Mouse (Mus musculus) stomach, embryonic 16.5 days (tissue): Measurements from ENCODE around the gene Map1s. TPM values are rescaled to one million over a fixed set of nuclear protein-coding genes. Genes with fewer than 3 reads are reported as not detected.

Experiments used
- ATAC-seq: fragments of 200-750 bp; cut with Nextera tagmentation; 2 replicates; pipeline ENCODE4 v1.8.0; 2017; ENCODE audit warnings: moderate number of reproducible peaks, moderate TSS enrichment; ENCODE audit not compliant: insufficient read depth, low FRiP score
- H3K27ac ChIP-seq: fragments of 300-500 bp; sonication (generic); 2 replicates; pipeline ENCODE4 v1.5.1; 2014; ENCODE audit warnings: low read length
- H3K27me3 ChIP-seq: fragments of 300-500 bp; sonication (generic); 2 replicates; pipeline ENCODE4 v1.6.1; 2014; ENCODE audit warnings: low read length, control low read depth, mixed read lengths; ENCODE audit not compliant: control insufficient read depth, insufficient read depth
- H3K36me3 ChIP-seq: fragments of 300-500 bp; sonication (generic); 2 replicates; pipeline ENCODE4 v1.6.1; 2014; ENCODE audit warnings: low read length; ENCODE audit not compliant: control insufficient read depth, insufficient read depth
- H3K4me1 ChIP-seq: fragments of 300-500 bp; sonication (generic); 2 replicates; pipeline ENCODE4 v1.6.1; 2014; ENCODE audit warnings: low read length, control low read depth, mixed read lengths; ENCODE audit not compliant: control insufficient read depth, insufficient read depth
- H3K4me2 ChIP-seq: fragments of 300-500 bp; sonication (generic); 2 replicates; pipeline ENCODE4 v1.6.1; 2014; ENCODE audit warnings: low read depth, low read length, mixed read lengths
- H3K4me3 ChIP-seq: fragments of 300-500 bp; sonication (generic); replicated peaks from 2 replicates; pipeline ENCODE4 v1.5.1; 2014; ENCODE audit warnings: mild to moderate bottlenecking, low read length
- H3K9ac ChIP-seq: fragments of 300-500 bp; sonication (generic); 2 replicates; pipeline ENCODE4 v1.6.1; 2014; ENCODE audit warnings: low read length
- H3K9me3 ChIP-seq: fragments of 300-500 bp; sonication (generic); replicated peaks from 2 replicates; pipeline ENCODE4 v1.6.1; 2016; ENCODE audit warnings: low read length, control low read depth; ENCODE audit not compliant: control insufficient read depth
- WGBS: fragments of 180-500 bp; shearing (Covaris S2); extraction: QIAGEN DNeasy Blood & Tissue Kit; methylation state at CpG from one replicate; pipeline ENCODE4 v1.1.7; 2014; 5-methylcytosine and 5-hydroxymethylcytosine counted together
- polyA plus RNA-seq: library from polyadenylated mRNA; unstranded; fragments of >200 nt; fragmentation: Nextera tagmentation; extraction: Ambion mirVana; gene quantifications from 2 replicates; pipeline ENCODE4 v1.2.1, GENCODE M21; 2015

Map1s gene
- polyA plus RNA-seq: 39.8 and 41.4 TPM in 2 replicates

DNA sequence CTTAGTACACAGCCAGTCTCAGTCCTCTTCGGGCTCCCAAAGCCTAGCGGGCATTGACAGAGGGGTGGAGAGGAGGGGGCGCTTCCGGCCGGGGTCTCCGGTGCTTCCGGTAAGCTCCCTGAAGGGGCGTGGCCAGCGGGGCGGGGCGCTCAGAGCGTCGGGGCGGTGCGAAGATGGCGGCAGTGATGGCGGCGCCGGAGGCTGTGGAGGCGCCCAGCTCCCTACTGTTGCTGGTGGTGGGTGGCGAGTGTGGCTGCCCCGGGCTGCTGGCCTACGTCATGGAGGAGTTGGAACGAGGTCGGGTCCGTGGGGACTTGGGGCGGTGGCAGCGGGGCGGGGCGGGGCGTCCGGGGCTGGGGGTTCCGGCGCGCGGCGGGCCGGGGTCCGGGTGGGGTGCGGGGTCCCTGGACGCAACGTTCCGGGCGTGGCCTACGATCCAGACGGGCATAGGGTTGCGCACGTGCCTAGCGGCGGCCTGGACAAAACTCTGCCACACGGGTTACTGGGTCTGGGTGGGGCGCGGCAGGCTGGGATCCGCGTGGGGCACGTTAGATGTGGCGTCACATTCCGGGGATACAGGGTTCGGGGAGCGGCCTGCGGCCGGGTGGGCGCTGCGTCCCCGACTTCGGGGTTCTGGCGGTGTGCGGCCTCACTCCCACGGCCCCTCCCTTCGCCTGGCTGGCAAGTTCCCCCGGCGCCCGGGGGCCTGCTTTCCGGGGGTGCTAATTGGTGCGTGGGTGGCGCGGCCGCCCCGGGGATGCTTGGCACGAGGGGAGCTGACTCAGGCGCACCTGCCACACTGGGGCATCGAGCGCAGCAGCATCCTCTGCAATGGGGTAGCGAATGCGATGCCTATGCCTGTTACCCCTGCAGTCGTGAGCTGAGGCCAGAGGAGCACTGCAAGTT, at the start of gene Map1s:
Map1s (plus strand) TSS at position 102 of the 906 bp plus-strand sequence.
- peak within 1 kb of the TSS; percentile 91 for H3K9ac ChIP-seq
- H3K4me1 ChIP-seq: peaks cover 10% of the 10 kb centered on the region
- peak; percentile 91 for ATAC-seq
- peak within 1 kb of the TSS; percentile 82 for H3K4me3 ChIP-seq
- H3K4me2 ChIP-seq: peak within 1 kb of the TSS; percentile 76
- no peaks in the 10 kb centered on the region for H3K36me3 ChIP-seq
- no peaks in the 10 kb centered on the region for H3K27me3 ChIP-seq
- under 1% methylated on average over 68 of the region's 86 CpGs for WGBS
- H3K27ac ChIP-seq: peak within 1 kb of the TSS; percentile 86
- no peaks in the 10 kb centered on the region for H3K9me3 ChIP-seq

DNA sequence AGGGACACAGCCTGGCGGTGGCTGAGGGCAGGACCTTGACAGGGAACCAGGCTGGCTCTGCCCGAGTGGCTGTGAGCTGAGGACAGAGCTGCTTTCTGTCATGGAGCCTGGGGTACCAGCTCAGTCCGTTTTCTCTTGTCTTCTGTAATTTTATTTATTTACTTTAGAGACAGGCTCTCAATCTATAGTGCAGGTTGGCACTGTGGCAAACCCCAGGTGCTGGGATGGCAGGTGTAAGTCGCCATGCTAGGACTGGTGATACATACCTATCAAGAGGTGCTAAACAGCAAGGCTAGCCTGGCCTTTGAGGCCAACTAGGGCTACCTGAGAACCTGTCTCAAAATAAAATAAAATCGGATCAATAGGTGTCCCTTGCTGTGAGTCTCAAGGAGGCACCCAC, 49.7 kb upstream of the Map1s start:
- no peak for ATAC-seq
- Histone ChIP-seq H3K9ac (no peak overlapping the region), H3K27me3 (no peaks in the 10 kb centered on the region), H3K4me3 (no peak overlapping the region), H3K4me1 (peaks cover 13% of the 10 kb centered on the region), H3K36me3 (no peaks in the 10 kb centered on the region), H3K4me2 (no peak overlapping the region), H3K27ac (no peak overlapping the region), H3K9me3 (no peaks in the 10 kb centered on the region)
- WGBS: 61% methylated on average over 5 of the region's 5 CpGs

DNA sequence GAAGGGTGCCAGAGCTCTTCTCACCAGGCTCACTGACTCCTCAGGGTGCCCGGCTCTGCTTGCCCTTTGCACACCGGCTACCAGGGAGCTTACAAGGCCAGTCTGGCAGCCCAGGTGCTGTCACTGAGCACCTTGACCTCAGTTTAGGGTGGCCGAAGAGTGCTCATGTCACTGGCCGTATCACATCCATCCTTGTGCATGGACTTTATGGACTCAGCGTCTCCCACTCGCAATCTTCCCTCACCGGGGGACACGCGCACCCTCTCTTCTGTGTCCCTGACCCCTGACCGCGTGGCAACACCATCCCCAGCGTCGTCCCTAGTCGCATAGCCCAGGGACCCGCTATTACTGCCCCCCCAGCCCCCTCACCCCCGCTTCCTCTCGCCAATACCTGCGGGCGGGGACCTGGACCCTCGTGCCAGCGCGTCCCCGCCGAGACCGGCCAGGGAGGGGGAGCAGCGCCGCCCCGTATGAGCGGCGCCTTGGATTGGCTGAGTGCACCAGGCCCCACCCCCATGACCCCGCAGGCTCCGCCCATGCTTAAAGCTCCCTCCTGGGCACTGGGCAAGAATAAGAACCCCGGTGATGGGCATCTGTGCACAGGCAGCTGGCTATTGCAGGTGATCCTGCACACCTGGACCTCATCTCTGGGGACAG, 49.1 kb upstream of the Map1s start:
- Histone ChIP-seq H3K9ac (peak overlapping the region; percentile 74), H3K27me3 (no peaks in the 10 kb centered on the region), H3K4me3 (peak overlapping the region; percentile 53), H3K4me1 (peaks cover 13% of the 10 kb centered on the region), H3K27ac (no peak overlapping the region), H3K36me3 (no peaks in the 10 kb centered on the region), H3K9me3 (no peaks in the 10 kb centered on the region), H3K4me2 (peak overlapping the region; percentile 83)
- WGBS: 5% methylated on average over 33 of the region's 33 CpGs
- peak; percentile 79 for ATAC-seq

DNA sequence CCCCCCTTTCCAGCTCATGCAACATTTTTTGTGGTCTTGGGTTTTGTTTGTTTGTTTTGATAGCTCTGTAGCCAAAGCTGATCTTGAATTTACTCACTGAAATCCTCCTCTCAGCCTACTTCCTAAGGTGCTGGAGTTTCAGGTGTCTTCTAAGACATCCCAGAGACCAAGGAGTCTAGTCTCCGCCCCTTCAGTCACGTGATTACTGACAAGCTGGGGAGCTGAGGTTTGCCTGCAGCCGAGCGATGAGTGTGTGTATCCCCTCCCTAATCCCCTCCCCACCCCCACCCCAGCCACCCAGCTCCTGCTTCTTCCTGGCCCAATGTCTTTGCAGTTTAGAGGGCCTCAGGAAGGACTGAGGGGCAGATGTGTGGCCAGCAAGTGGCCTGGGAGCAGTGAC, 48.2 kb upstream of the Map1s start:
- Histone ChIP-seq H3K9me3 (no peaks in the 10 kb centered on the region), H3K4me2 (peak overlapping the region; percentile 83; the same call in 1 of the 2 replicates), H3K4me1 (peaks cover 13% of the 10 kb centered on the region), H3K27me3 (peaks cover 7% of the 10 kb centered on the region), H3K9ac (peak overlapping the region; percentile 74; the same call in 1 of the 2 replicates), H3K27ac (no peak overlapping the region), H3K4me3 (no peak overlapping the region), H3K36me3 (no peaks in the 10 kb centered on the region)
- no peak for ATAC-seq
- WGBS: 18% methylated on average over 4 of the region's 4 CpGs

GRCm38 (mm10) chr8:70862824-70863641, 42.7 kb upstream of the Map1s start, which contains the start of gene Kcnn1:
Kcnn1 (minus strand) TSS chr8:70863258.
- no peak within 1 kb of the TSS for H3K27ac ChIP-seq
- no peaks in the 10 kb centered on the region for H3K9me3 ChIP-seq
- peaks cover 2% of the 10 kb centered on the region; the same call in 1 of the 2 replicates for H3K36me3 ChIP-seq
- WGBS: 2% methylated on average over 55 of the region's 55 CpGs
- peaks cover 16% of the 10 kb centered on the region for H3K27me3 ChIP-seq
- H3K9ac ChIP-seq: peak within 1 kb of the TSS; percentile 79
- peak within 1 kb of the TSS; percentile 70 for H3K4me3 ChIP-seq
- no peak for ATAC-seq
- H3K4me2 ChIP-seq: peak within 1 kb of the TSS; percentile 79
- peaks cover 28% of the 10 kb centered on the region for H3K4me1 ChIP-seq

- Histone ChIP-seq H3K27me3 (peaks cover 16% of the 10 kb centered on the region), H3K9ac (peak overlapping the region; percentile 79), H3K36me3 (peaks cover 5% of the 10 kb centered on the region; the same call in 1 of the 2 replicates), H3K27ac (0 out of 2 replicates have a peak overlapping the region, but pooled peaks have one; percentile 86), H3K4me2 (peak overlapping the region; percentile 79), H3K9me3 (no peaks in the 10 kb centered on the region), H3K4me1 (peaks cover 39% of the 10 kb centered on the region), H3K4me3 (peak overlapping the region; percentile 70)
- ATAC-seq: no peak
- 2% methylated on average over 46 of the region's 46 CpGs for WGBS
Measured at GRCm38 (mm10) chr8:70863956-70864711, 41.6 kb upstream of the Map1s start.

- Histone ChIP-seq H3K9me3 (no peaks in the 10 kb centered on the region), H3K4me3 (peak overlapping the region; percentile 70), H3K27ac (peak overlapping the region; percentile 86), H3K4me1 (peaks cover 44% of the 10 kb centered on the region), H3K4me2 (peak overlapping the region; percentile 79), H3K27me3 (peaks cover 16% of the 10 kb centered on the region), H3K9ac (peak overlapping the region; percentile 79), H3K36me3 (peaks cover 5% of the 10 kb centered on the region; the same call in 1 of the 2 replicates)
- ATAC-seq: no peak
- WGBS: 4% methylated on average over 24 of the region's 24 CpGs
Measured at GRCm38 (mm10) chr8:70864712-70865221, 41.0 kb upstream of the Map1s start.
